Mouse (Mus musculus) lung, embryonic 15.5 days (tissue): ENCODE measurements around the gene Cpn2. TPM values are rescaled to one million over a fixed set of nuclear protein-coding genes. Genes with fewer than 3 reads are reported as not detected.

ENCODE experiments used
- ATAC-seq: fragments of 200-750 bp; cut with Nextera tagmentation; 2 replicates; pipeline ENCODE4 v1.8.0; 2017; ENCODE audit warnings: moderate number of reproducible peaks, borderline replicate concordance; ENCODE audit not compliant: low FRiP score, low TSS enrichment; ENCODE audit errors: extremely low read depth
- H3K27ac ChIP-seq: fragments of 300-500 bp; sonication (generic); 2 replicates; pipeline ENCODE4 v1.5.1; 2015; ENCODE audit warnings: moderate library complexity, mild to moderate bottlenecking, inconsistent platforms
- H3K27me3 ChIP-seq: fragments of 300-500 bp; sonication (generic); 2 replicates; pipeline ENCODE4 v1.6.1; 2015; ENCODE audit warnings: inconsistent platforms
- H3K36me3 ChIP-seq: fragments of 300-500 bp; sonication (generic); 2 replicates; pipeline ENCODE4 v1.6.1; 2015; ENCODE audit warnings: inconsistent platforms
- H3K4me1 ChIP-seq: fragments of 300-500 bp; sonication (generic); 2 replicates; pipeline ENCODE4 v1.6.1; 2015; ENCODE audit warnings: inconsistent platforms
- H3K4me2 ChIP-seq: fragments of 300-500 bp; sonication (generic); 2 replicates; pipeline ENCODE4 v1.6.1; 2015; ENCODE audit warnings: inconsistent platforms, mild to moderate bottlenecking, moderate library complexity
- H3K4me3 ChIP-seq: fragments of 300-500 bp; sonication (generic); 2 replicates; pipeline ENCODE4 v1.5.1; 2015; ENCODE audit warnings: mild to moderate bottlenecking, inconsistent platforms
- H3K9ac ChIP-seq: fragments of 300-500 bp; sonication (generic); 2 replicates; pipeline ENCODE4 v1.6.1; 2015; ENCODE audit warnings: inconsistent platforms
- H3K9me3 ChIP-seq: fragments of 300-500 bp; sonication (generic); 2 replicates; pipeline ENCODE4 v1.6.1; 2016; ENCODE audit warnings: inconsistent platforms
- WGBS: fragments of 180-500 bp; shearing (Covaris S2); methylation state at CpG from one replicate; pipeline ENCODE4 v1.1.7; 2015; 5-methylcytosine and 5-hydroxymethylcytosine counted together
- polyA plus RNA-seq: library from polyadenylated mRNA; unstranded; fragments of >200 nt; fragmentation: Nextera tagmentation; extraction: Ambion mirVana; gene quantifications from 2 replicates; pipeline ENCODE4 v1.2.1, GENCODE M21; 2015

Gene Cpn2
- polyA plus RNA-seq, 1 experiment from 2014 or later, result not detected

GRCm38 (mm10) chr16:30258441-30258840, 8.9 kb downstream of the Cpn2 start:
- H3K9ac ChIP-seq, result no peak overlapping the region
- ATAC-seq, result no peak
- WGBS, result 84% methylated on average over 7 of the region's 7 CpGs
- H3K4me3 ChIP-seq, result no peak overlapping the region
- H3K36me3 ChIP-seq, result no peaks in the 10 kb centered on the region
- no peaks in the 10 kb centered on the region for H3K4me1 ChIP-seq
- no peak overlapping the region for H3K27ac ChIP-seq
- no peaks in the 10 kb centered on the region; the same call in 1 of the 2 replicates for H3K27me3 ChIP-seq
- H3K4me2 ChIP-seq, result no peak overlapping the region
- no peaks in the 10 kb centered on the region for H3K9me3 ChIP-seq

DNA sequence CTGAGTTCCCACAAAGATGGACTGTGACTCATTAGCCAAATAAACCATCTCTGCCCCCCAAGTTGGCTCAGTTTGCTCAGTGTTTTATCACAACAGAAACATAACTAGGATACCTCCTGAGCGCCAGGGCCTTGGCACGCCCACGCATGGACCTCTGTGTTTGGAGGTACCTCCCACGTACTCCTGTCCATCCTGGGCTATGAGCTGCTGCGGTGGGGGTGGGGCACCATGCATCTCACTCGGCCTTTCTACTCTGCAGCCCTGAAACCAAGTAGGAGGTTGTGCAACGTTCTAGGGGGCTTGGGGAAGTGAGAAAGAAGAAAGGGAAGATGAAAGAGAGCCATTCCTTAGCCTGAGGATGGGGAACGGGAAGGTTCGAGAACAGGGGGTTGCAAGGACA, 9.6 kb downstream of the Cpn2 start:
- Histone ChIP-seq H3K4me1 (no peaks in the 10 kb centered on the region), H3K36me3 (no peaks in the 10 kb centered on the region), H3K9me3 (no peaks in the 10 kb centered on the region), H3K9ac (no peak overlapping the region), H3K27me3 (no peaks in the 10 kb centered on the region; the same call in 1 of the 2 replicates), H3K4me3 (no peak overlapping the region), H3K27ac (no peak overlapping the region), H3K4me2 (no peak overlapping the region)
- 61% methylated on average over 9 of the region's 9 CpGs for WGBS
- no peak for ATAC-seq

- H3K27me3 ChIP-seq, result no peaks in the 10 kb centered on the region; the same call in 1 of the 2 replicates
- 60% methylated on average over 7 of the region's 7 CpGs for WGBS
- no peak overlapping the region for H3K4me3 ChIP-seq
- no peak for ATAC-seq
- no peaks in the 10 kb centered on the region for H3K36me3 ChIP-seq
- no peak overlapping the region for H3K4me2 ChIP-seq
- H3K27ac ChIP-seq, result no peak overlapping the region
- no peaks in the 10 kb centered on the region; the same call in 1 of the 2 replicates for H3K4me1 ChIP-seq
- H3K9me3 ChIP-seq, result no peaks in the 10 kb centered on the region
- H3K9ac ChIP-seq, result no peak overlapping the region
Measured at GRCm38 (mm10) chr16:30255061-30255460, 12.2 kb downstream of the Cpn2 start.

DNA sequence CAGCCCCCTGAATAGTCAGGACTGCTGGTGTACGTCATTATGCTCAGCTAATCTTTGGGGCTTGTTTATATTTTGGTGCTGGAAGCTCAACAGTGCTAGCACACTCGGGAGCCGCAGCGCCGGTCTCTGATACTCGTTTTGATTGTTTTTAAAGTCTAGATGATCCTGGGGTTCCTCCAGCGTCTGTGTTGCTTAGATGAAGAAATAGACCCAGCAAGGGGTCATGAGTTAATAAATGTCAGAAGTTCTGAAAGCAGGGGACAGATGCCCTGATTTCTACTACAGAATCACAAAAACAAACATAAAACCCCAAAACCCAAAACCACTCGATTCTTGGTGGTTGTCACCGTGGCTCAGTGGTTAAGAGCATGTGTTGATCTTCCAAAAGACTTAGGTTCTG, 13.4 kb downstream of the Cpn2 start:
- Histone ChIP-seq H3K27me3 (no peaks in the 10 kb centered on the region; the same call in 1 of the 2 replicates), H3K9me3 (no peaks in the 10 kb centered on the region)
- no peak for ATAC-seq

GRCm38 (mm10) chr16:30253374-30253773, 13.9 kb downstream of the Cpn2 start:
- no peak overlapping the region for H3K9ac ChIP-seq
- H3K9me3 ChIP-seq, result no peaks in the 10 kb centered on the region
- ATAC-seq, result no peak
- H3K4me3 ChIP-seq, result no peak overlapping the region
- H3K4me1 ChIP-seq, result no peaks in the 10 kb centered on the region; the same call in 1 of the 2 replicates
- H3K4me2 ChIP-seq, result no peak overlapping the region
- no peaks in the 10 kb centered on the region for H3K36me3 ChIP-seq
- no peak overlapping the region for H3K27ac ChIP-seq
- WGBS, result 86% methylated on average over 4 of the region's 4 CpGs
- H3K27me3 ChIP-seq, result no peaks in the 10 kb centered on the region; the same call in 1 of the 2 replicates

More for the DNA sequence above, 13.4 kb downstream of the Cpn2 start:
- Histone ChIP-seq H3K36me3 (no peaks in the 10 kb centered on the region), H3K4me2 (no peak overlapping the region), H3K27ac (no peak overlapping the region), H3K4me1 (no peaks in the 10 kb centered on the region; the same call in 1 of the 2 replicates), H3K9ac (no peak overlapping the region), H3K4me3 (no peak overlapping the region)
- WGBS, result 57% methylated on average over 9 of the region's 9 CpGs

DNA sequence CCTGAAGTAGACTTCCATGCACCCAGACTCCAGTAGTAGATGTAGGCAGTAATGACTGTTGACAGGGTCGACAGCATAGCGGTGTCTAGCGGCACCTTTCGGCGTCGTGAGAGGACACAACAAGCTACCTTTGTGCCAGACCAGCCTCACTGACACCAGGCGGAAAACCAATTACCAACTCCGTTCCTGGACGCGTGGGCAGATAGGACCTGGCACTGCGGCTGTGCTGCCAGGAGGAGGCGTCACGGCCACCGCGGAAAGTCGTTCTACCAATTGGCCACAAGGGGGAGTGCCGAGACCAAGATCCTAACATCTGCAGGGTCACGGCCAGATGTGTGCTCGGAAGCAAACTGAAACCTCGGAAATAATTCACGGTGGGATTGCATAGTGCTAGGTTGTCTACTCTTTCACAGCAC, 15.3 kb downstream of the Cpn2 start:
- H3K27me3 ChIP-seq, result no peaks in the 10 kb centered on the region; the same call in 1 of the 2 replicates
- H3K9ac ChIP-seq, result no peak overlapping the region
- H3K9me3 ChIP-seq, result no peaks in the 10 kb centered on the region
- H3K36me3 ChIP-seq, result no peaks in the 10 kb centered on the region
- H3K27ac ChIP-seq, result no peak overlapping the region
- no peaks in the 10 kb centered on the region; the same call in 1 of the 2 replicates for H3K4me1 ChIP-seq
- peak overlapping the region; percentile 51 for H3K4me2 ChIP-seq
- H3K4me3 ChIP-seq, result peak overlapping the region; percentile 11; the same call in 1 of the 2 replicates
- peak; percentile 44; the same call in 1 of the 2 replicates for ATAC-seq
- WGBS, result 1% methylated on average over 21 of the region's 21 CpGs

DNA sequence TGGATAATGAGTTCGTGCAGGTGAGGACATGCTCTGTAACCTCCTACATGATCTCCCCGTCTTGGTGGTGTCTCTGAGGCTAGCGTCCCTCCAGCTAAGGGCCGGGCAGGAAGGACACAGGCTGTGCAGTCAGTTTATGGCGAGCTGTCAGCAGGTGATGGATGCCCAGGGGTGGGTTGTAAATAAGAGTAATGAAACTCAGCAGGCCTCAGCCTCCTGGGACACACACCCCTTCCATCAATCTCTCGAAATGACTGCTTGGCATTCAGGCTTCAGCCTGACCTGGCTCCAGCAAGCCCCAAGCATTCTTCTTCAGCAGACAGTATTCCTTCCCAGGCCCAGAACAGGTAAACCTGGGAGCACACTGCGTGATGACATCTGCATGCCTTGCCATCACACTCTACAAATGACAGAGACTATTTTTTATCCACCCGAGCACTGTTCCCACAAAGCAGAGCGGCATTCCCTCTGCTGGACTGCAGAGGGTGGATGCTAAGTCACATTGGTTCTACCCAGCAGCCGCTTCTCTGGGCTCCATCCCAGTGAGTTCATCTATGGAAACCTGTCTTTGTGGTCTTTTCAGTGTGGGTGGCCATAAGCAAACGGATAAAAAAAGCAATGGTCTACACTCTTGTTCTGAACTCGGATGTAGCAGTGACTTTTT, 23.1 kb downstream of the Cpn2 start:
- no peak overlapping the region for H3K4me3 ChIP-seq
- H3K36me3 ChIP-seq, result no peaks in the 10 kb centered on the region
- no peaks in the 10 kb centered on the region for H3K27me3 ChIP-seq
- 42% methylated on average over 12 of the region's 12 CpGs for WGBS
- no peak overlapping the region for H3K9ac ChIP-seq
- no peak overlapping the region for H3K4me2 ChIP-seq
- no peak overlapping the region for H3K27ac ChIP-seq
- ATAC-seq, result no peak
- H3K9me3 ChIP-seq, result no peaks in the 10 kb centered on the region
- no peaks in the 10 kb centered on the region for H3K4me1 ChIP-seq

DNA sequence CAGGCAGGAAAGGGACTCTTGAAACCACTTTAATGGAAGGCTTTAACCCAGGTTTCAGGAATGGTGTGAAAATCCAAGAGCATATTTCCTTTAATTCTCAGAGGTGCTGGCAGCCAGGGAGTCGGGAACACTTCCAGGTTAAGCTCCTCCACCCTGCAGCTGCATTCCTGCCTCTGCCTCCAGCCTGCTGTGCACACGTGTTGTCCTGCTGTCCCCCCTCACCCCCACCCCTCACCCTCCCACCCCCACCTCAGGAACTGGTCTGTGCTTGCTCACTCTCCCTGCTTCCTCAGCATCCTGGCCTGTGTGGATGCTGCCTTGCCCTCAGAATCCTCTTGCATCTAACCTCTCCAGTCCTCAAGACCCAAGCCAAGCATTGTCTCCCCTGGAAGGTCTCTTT, 25.7 kb downstream of the Cpn2 start:
- H3K9me3 ChIP-seq, result no peaks in the 10 kb centered on the region
- H3K4me1 ChIP-seq, result no peaks in the 10 kb centered on the region; the same call in 1 of the 2 replicates
- no peak overlapping the region for H3K9ac ChIP-seq
- H3K4me2 ChIP-seq, result no peak overlapping the region
- WGBS, result 13% methylated on average over 2 of the region's 2 CpGs
- H3K4me3 ChIP-seq, result no peak overlapping the region
- no peaks in the 10 kb centered on the region for H3K36me3 ChIP-seq
- ATAC-seq, result no peak
- H3K27ac ChIP-seq, result no peak overlapping the region
- no peaks in the 10 kb centered on the region for H3K27me3 ChIP-seq

GRCm38 (mm10) chr16:30238791-30239190, 28.5 kb downstream of the Cpn2 start:
- peaks cover 20% of the 10 kb centered on the region for H3K4me1 ChIP-seq
- no peak for ATAC-seq
- no peak overlapping the region for H3K9ac ChIP-seq
- H3K27me3 ChIP-seq, result peaks cover 4% of the 10 kb centered on the region; the same call in 1 of the 2 replicates
- no peaks in the 10 kb centered on the region for H3K36me3 ChIP-seq
- no peak overlapping the region for H3K4me3 ChIP-seq
- H3K9me3 ChIP-seq, result no peaks in the 10 kb centered on the region
- WGBS, result 37% methylated on average over 6 of the region's 6 CpGs
- no peak overlapping the region for H3K27ac ChIP-seq
- H3K4me2 ChIP-seq, result no peak overlapping the region

DNA sequence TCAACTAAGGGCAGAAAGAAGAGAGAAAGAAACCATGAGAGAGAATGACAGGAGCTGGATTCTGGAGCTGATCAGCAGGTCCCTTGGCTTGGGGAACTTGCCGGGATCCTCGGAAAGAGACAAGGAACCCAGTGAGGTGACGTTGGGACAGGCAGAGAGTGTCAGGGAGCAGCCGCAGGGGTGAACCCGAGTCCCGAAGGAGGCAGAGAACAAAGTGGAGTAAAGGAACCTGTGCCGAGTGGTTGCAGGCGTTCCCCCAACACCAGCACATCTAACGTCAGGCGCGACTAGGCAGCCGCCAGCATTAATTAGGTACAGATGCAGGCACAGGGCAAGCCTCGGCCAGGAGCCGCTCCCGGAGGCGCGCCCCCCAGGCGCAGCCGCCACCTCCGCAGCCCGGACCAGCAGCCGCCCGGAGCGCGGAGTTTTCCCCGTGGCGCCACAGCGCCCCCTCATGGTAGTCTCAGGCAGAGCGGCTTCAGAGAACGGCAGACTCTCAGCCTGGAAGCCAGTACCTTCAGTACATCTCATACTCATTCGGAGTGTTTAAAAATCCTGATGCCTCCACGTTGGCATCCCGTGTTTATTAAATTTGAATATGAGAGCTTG, 31.1 kb downstream of the Cpn2 start:
- WGBS, result 1% methylated on average over 33 of the region's 33 CpGs
- Histone ChIP-seq H3K9me3 (no peaks in the 10 kb centered on the region), H3K36me3 (no peaks in the 10 kb centered on the region), H3K9ac (peak overlapping the region; percentile 44), H3K4me2 (peak overlapping the region; percentile 83), H3K4me1 (peaks cover 33% of the 10 kb centered on the region), H3K27me3 (peaks cover 4% of the 10 kb centered on the region; the same call in 1 of the 2 replicates), H3K4me3 (peak overlapping the region; percentile 43), H3K27ac (peak overlapping the region; percentile 54)
- peak; percentile 55; the same call in 1 of the 2 replicates for ATAC-seq

- no peak for ATAC-seq
- WGBS, result 38% methylated on average over 2 of the region's 2 CpGs
- H3K4me2 ChIP-seq, result peak overlapping the region; percentile 83
- H3K9ac ChIP-seq, result no peak overlapping the region
- H3K4me3 ChIP-seq, result no peak overlapping the region
- H3K36me3 ChIP-seq, result no peaks in the 10 kb centered on the region
- H3K27me3 ChIP-seq, result peaks cover 4% of the 10 kb centered on the region; the same call in 1 of the 2 replicates
- peaks cover 33% of the 10 kb centered on the region for H3K4me1 ChIP-seq
- H3K9me3 ChIP-seq, result no peaks in the 10 kb centered on the region
- H3K27ac ChIP-seq, result peak overlapping the region; percentile 54; the same call in 1 of the 2 replicates
Measured at GRCm38 (mm10) chr16:30235577-30235976, 31.7 kb downstream of the Cpn2 start.
